Mouse (Mus musculus) kidney, adult 2 months (tissue): ENCODE data around the gene Osm. TPM values are rescaled to one million over a fixed set of nuclear protein-coding genes. Genes with fewer than 3 reads are reported as not detected.

Experiments
- DNase-seq: peaks from one replicate; pipeline ENCODE4 v3.0.0; 2021
- H3K27ac ChIP-seq: fragments of 200-500 bp; 2 replicates; pipeline ENCODE4 v1.5.1; 2012; ENCODE audit warnings: low read depth, low read length, control low read depth, inconsistent platforms; ENCODE audit not compliant: insufficient read depth
- H3K27me3 ChIP-seq: fragments of 200-500 bp; replicated peaks from 2 replicates; pipeline ENCODE4 v1.6.1; 2012; ENCODE audit warnings: mild to moderate bottlenecking, moderate library complexity, low read length, inconsistent platforms; ENCODE audit not compliant: control insufficient read depth, insufficient read depth
- H3K36me3 ChIP-seq: fragments of 200-500 bp; 2 replicates; pipeline ENCODE4 v1.6.1; 2012; ENCODE audit warnings: mild to moderate bottlenecking, moderate library complexity, low read length, inconsistent platforms; ENCODE audit not compliant: control insufficient read depth, insufficient read depth
- H3K4me1 ChIP-seq: fragments of 200-500 bp; 2 replicates; pipeline ENCODE4 v1.6.1; 2011; ENCODE audit warnings: low read length; ENCODE audit not compliant: control insufficient read depth, insufficient read depth
- H3K4me3 ChIP-seq: fragments of 200-500 bp; 2 replicates; pipeline ENCODE4 v1.5.1; 2011; ENCODE audit warnings: mild to moderate bottlenecking, low read depth, low read length, control low read depth; ENCODE audit not compliant: insufficient read depth
- CTCF ChIP-seq: fragments of 200-500 bp; conservative IDR thresholded peaks from 2 replicates; pipeline ENCODE4 v1.5.1; 2011; ENCODE audit warnings: low read depth, mild to moderate bottlenecking, control low read depth, low read length, moderate library complexity, mixed read lengths; ENCODE audit not compliant: insufficient read depth, insufficient read length
- POLR2A ChIP-seq: fragments of 200-500 bp; IDR thresholded peaks from one replicate; pipeline ENCODE4 v1.6.1; 2011; ENCODE audit warnings: low read depth, low read length, control low read depth
- WGBS: fragments of 180-500 bp; shearing (Covaris S2); methylation state at CpG from one replicate; pipeline ENCODE4 v1.1.7; 2018; 5-methylcytosine and 5-hydroxymethylcytosine counted together
- polyA plus RNA-seq: library from polyadenylated mRNA; depleted of rRNA; stranded (reverse); fragments of >200 nt; gene quantifications from 2 replicates; pipeline ENCODE4 v1.2.3, GENCODE M21; 2012; rRNA removed

Osm gene
- 0.07 and 0.20 TPM in 2 replicates for polyA plus RNA-seq

DNA sequence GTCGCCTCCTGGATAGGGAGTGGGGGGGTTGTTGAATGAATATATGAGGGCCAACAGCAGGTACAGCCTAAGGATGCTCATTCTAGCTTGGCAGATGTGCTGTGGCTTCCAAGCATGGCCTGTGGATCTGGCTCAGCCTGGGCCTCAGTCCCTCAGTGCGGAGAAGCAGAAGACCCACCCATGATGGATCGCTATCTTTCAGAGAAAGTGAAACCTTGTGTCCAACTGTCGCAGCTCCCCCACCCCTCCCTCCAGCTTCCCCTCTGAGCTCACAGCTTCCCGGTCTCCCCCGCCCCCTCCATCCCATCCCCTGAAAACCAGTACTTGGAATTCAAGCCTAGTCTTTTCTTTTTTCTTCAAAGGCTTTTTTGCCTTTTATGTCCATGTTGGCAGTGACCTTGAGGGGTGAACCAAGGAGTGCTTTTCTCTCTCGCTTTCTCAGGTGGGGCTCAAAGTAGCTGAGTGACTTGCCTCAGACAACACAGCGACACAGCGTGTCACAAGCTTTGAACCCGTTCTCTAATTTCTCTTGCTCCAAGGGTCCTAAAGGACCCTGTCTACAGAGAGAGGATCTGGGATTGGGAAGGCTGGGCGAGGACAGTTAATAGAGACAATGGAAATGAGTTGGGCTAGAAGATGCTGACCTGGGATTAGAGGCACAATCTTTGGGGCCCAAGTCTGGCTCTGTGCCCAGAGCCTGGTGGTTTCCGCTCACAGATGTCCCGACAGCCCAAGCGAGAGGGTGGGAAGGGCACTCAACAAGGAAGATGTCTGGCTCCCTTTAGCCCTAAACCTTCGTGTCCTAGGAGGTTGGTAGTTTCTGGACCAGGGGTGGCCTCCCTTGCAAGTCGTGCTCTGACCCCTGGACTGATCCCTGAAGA, at the start of gene Osm:
TSS of gene Osm (plus strand) at position 756 of the 881 bp plus-strand sequence.
- Histone ChIP-seq H3K36me3 (no peaks in the 10 kb centered on the region), H3K4me1 (no peaks in the 10 kb centered on the region), H3K4me3 (no peak within 1 kb of the TSS), H3K27me3 (no peaks in the 10 kb centered on the region), H3K27ac (no peak within 1 kb of the TSS)
- no peak for DNase-seq
- 72% methylated on average over 16 of the region's 16 CpGs for WGBS
- no peak for TF ChIP-seq CTCF
- no peak for TF ChIP-seq POLR2A

DNA sequence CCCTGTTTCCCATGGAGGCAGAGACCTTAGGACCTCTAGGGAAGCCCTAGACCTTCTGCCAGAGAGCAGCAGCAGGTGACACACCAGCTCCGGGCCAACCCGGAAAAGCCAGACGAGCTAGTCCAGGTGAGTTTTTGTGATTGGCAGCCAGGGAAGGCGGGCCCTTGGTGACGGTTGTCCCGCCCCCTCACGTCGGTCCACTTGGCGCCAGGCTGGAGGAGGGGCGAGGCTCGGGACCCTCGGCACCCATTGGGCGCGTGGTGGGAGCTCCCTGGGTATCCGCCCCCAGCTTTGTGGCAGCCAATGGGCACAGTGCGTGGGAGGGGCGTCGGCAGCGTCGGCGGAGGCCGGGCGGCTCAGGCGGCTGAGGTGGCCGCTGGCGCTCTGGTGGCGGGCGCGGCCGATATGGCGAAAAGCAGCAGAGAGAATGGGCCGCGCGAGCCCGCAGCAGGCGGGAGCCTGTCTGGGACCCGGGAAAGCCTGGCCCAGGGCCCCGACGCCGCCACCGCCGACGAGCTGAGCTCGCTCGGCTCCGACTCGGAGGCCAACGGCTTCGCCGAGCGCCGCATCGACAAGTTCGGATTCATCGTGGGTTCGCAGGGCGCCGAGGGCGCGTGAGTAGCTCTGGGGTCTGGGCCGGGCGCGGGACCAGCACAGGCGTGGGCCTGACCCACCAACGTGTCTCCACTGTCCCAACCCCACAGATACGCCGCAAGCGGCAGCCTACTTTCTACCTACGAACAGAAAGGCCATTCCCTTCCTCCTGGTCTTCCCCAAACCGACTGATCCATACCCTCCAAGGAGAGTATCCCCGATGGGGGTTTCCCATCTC, 49.5 kb upstream of the Osm start, which contains the start of gene Tbc1d10a:
TSS of gene Tbc1d10a (plus strand) at position 304 of the 832 bp plus-strand sequence.
- Histone ChIP-seq H3K36me3 (no peaks in the 10 kb centered on the region), H3K4me1 (peaks cover 32% of the 10 kb centered on the region), H3K27me3 (no peaks in the 10 kb centered on the region), H3K27ac (peak within 1 kb of the TSS; percentile 97), H3K4me3 (peak within 1 kb of the TSS; percentile 91)
- DNase-seq, result peak; percentile 99
- TF ChIP-seq POLR2A (peak; percentile 50), CTCF (no peak)
- under 1% methylated on average over 71 of the region's 71 CpGs for WGBS

GRCm38 (mm10) chr11:4187318-4187700, 48.9 kb upstream of the Osm start:
- Histone ChIP-seq H3K27me3 (no peaks in the 10 kb centered on the region), H3K4me3 (peak overlapping the region; percentile 91), H3K36me3 (no peaks in the 10 kb centered on the region), H3K27ac (peak overlapping the region; percentile 97), H3K4me1 (peaks cover 38% of the 10 kb centered on the region)
- WGBS, result 9% methylated on average over 9 of the region's 9 CpGs
- TF ChIP-seq POLR2A, result no peak
- no peak for TF ChIP-seq CTCF
- DNase-seq, result no peak

GRCm38 (mm10) chr11:4189182-4189581, 47.0 kb upstream of the Osm start:
- Histone ChIP-seq H3K27me3 (no peaks in the 10 kb centered on the region), H3K36me3 (no peaks in the 10 kb centered on the region), H3K4me1 (peaks cover 53% of the 10 kb centered on the region), H3K4me3 (no peak overlapping the region; the same call in 1 of the 2 replicates), H3K27ac (peak overlapping the region; percentile 97)
- DNase-seq, result peak; percentile 93
- TF ChIP-seq POLR2A (no peak), CTCF (no peak)
- WGBS, result 45% methylated on average over 6 of the region's 6 CpGs

DNA sequence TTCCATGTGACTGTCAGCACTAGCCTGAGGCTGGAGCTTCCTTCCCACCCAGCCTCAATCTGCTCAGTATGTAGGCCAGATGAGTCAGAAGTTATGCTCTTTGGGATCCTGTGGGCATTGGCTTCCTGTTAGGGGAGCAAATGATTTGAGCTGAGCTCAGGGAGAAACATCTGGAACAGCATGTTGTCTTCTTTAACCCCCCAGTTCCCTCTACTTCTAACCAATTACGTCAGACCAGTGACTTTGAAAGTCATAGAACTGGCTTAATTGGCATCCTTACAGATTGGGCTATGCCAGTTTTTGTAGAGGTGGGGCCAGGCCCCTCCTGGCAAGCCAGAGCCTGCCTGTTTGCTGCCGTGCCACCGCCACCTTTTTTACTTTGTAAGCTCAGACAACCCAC, 45.5 kb upstream of the Osm start:
- Histone ChIP-seq H3K4me3 (no peak overlapping the region), H3K36me3 (no peaks in the 10 kb centered on the region), H3K4me1 (peaks cover 67% of the 10 kb centered on the region), H3K27ac (peak overlapping the region; percentile 52), H3K27me3 (no peaks in the 10 kb centered on the region)
- WGBS, result 29% methylated on average over 3 of the region's 3 CpGs
- TF ChIP-seq POLR2A (no peak), CTCF (no peak)
- DNase-seq, result peak; percentile 50

DNA sequence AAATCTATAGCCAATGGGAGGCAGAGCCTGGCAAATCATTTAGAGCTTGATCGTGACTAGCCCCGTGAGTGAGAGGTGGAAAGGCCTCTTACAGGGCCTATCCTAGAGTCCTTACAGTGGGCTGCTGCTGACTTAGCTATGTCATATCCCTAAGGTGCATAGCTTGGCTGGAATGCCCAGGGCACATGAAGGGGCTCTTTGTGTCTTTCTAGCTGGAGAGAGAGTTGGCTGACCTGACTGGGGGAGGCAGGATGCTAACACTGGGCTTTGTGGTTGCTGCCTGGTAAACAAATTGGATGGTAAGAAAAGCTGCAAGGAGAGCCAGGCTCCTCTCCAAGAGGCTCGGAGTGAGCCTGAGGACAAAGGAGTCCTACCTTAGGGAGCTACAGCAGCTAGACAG, 43.5 kb upstream of the Osm start:
- Histone ChIP-seq H3K4me3 (no peak overlapping the region), H3K4me1 (peaks cover 76% of the 10 kb centered on the region), H3K36me3 (no peaks in the 10 kb centered on the region), H3K27me3 (no peaks in the 10 kb centered on the region), H3K27ac (peak overlapping the region; percentile 3; the same call in 1 of the 2 replicates)
- no peak for DNase-seq
- 55% methylated on average over 3 of the region's 3 CpGs for WGBS
- TF ChIP-seq CTCF (no peak), POLR2A (no peak)

- TF ChIP-seq POLR2A (no peak), CTCF (no peak)
- peaks cover 77% of the 10 kb centered on the region for H3K4me1 ChIP-seq
- H3K27ac ChIP-seq, result peak overlapping the region; percentile 11
Observed at GRCm38 (mm10) chr11:4193420-4193819, 42.8 kb upstream of the Osm start.

More at GRCm38 (mm10) chr11:4193420-4193819, 42.8 kb upstream of the Osm start:
- DNase-seq, result no peak
- Histone ChIP-seq H3K4me3 (no peak overlapping the region), H3K27me3 (no peaks in the 10 kb centered on the region), H3K36me3 (no peaks in the 10 kb centered on the region)
